In genomic region chr2:170828757-170829156, GRCm38 (mm10) we compare ENCODE assay signal across 13 mouse cellular contexts.
A peak's percentile ranks its signal among the peaks of the same experiment; 100 is the strongest.
DNase-seq lines count a peak whose midpoint lies in the region; ATAC-seq lines count a peak whose summit lies in the region.
"Had no signal": no experiment of that assay in that cellular context is flagged by ENCODE, and none has a peak within 500 bp of the region (broad histone marks: within the 10 kb centered on the region; RNA-seq: fewer than 3 reads in every experiment).

No protein-coding gene starts in this region.

- no peak for DNase-seq in hindbrain, embryonic 11.5 days (ENCODE audit: low spot score)
- no peak for DNase-seq in hindbrain, embryonic 10.5 days (ENCODE audit: low spot score)
- no peak for DNase-seq in c-Kit-positive CD71-positive TER-119-positive erythroid progenitor cells, embryonic 14.5 days (ENCODE audit: low spot score)
- DNase-seq in gastrocnemius, postnatal 10 days = no peak
- DNase-seq: gastrocnemius, postnatal 14 days; right cerebral cortex, adult 18-20 months; thymus, adult 18-20 months had no signal

- no peaks in the 10 kb centered on the region for H3K9me3 ChIP-seq in hindbrain, embryonic 11.5 days (ENCODE audit: control insufficient read depth, low read length)
- H3K9me3 ChIP-seq in hindbrain, embryonic 10.5 days = no peaks in the 10 kb centered on the region
- H3K9me3 ChIP-seq in forebrain, embryonic 16.5 days (ENCODE audit: control insufficient read depth, low read length) = no peaks in the 10 kb centered on the region
- H3K9me3 ChIP-seq in hindbrain, embryonic 15.5 days = no peaks in the 10 kb centered on the region
- H3K9me3 ChIP-seq in neural tube, embryonic 12.5 days = no peaks in the 10 kb centered on the region
- H3K9me3 ChIP-seq: limb, embryonic 10.5 days had no signal

- H3K4me3 ChIP-seq in hindbrain, embryonic 11.5 days (ENCODE audit: low read depth, low read length) = no peak overlapping the region
- H3K4me3 ChIP-seq in hindbrain, embryonic 10.5 days = no peak overlapping the region
- H3K4me3 ChIP-seq in forebrain, embryonic 16.5 days (replicated peaks; ENCODE audit: low read length) = no peak overlapping the region
- H3K4me3 ChIP-seq in hindbrain, embryonic 15.5 days = no peak overlapping the region
- no peak overlapping the region for H3K4me3 ChIP-seq in neural tube, embryonic 12.5 days
- H3K4me3 ChIP-seq: limb, embryonic 10.5 days had no signal

- 47% methylated on average over 7 of the region's 7 CpGs for WGBS in hindbrain, embryonic 11.5 days
- 52% methylated on average over 7 of the region's 7 CpGs for WGBS in hindbrain, embryonic 10.5 days
- 31% methylated on average over 7 of the region's 7 CpGs for WGBS in forebrain, embryonic 16.5 days
- WGBS in hindbrain, embryonic 15.5 days = 15% methylated on average over 7 of the region's 7 CpGs
- 38% methylated on average over 7 of the region's 7 CpGs for WGBS in neural tube, embryonic 12.5 days

- no peaks in the 10 kb centered on the region for H3K36me3 ChIP-seq in hindbrain, embryonic 11.5 days (ENCODE audit: control insufficient read depth, insufficient read depth, low read length)
- no peaks in the 10 kb centered on the region for H3K36me3 ChIP-seq in hindbrain, embryonic 10.5 days
- no peaks in the 10 kb centered on the region for H3K36me3 ChIP-seq in forebrain, embryonic 16.5 days (ENCODE audit: control insufficient read depth, insufficient read depth)
- H3K36me3 ChIP-seq in hindbrain, embryonic 15.5 days = no peaks in the 10 kb centered on the region
- H3K36me3 ChIP-seq in neural tube, embryonic 12.5 days = no peaks in the 10 kb centered on the region
- H3K36me3 ChIP-seq: limb, embryonic 10.5 days had no signal

- ATAC-seq in hindbrain, embryonic 11.5 days (ENCODE audit: low FRiP score) = peak; percentile 61; the same call in 1 of the 2 replicates
- peak; percentile 41; the same call in 1 of the 2 replicates for ATAC-seq in forebrain, embryonic 16.5 days
- ATAC-seq in hindbrain, embryonic 15.5 days (ENCODE audit: low FRiP score, low read depth) = peak; percentile 51
- peak; percentile 45; the same call in 1 of the 2 replicates for ATAC-seq in neural tube, embryonic 12.5 days (ENCODE audit: low FRiP score, low read depth)

- H3K4me2 ChIP-seq in hindbrain, embryonic 11.5 days (replicated peaks; ENCODE audit: low read depth, low read length) = no peak overlapping the region
- H3K4me2 ChIP-seq in forebrain, embryonic 16.5 days (ENCODE audit: low read length) = no peak overlapping the region
- H3K4me2 ChIP-seq in hindbrain, embryonic 15.5 days = no peak overlapping the region
- no peak overlapping the region for H3K4me2 ChIP-seq in neural tube, embryonic 12.5 days (replicated peaks)
- H3K4me2 ChIP-seq: liver, embryonic 11.5 days; lung, embryonic 14.5 days had no signal

- no peak overlapping the region for H3K9ac ChIP-seq in hindbrain, embryonic 11.5 days (ENCODE audit: low read depth, low read length)
- no peak overlapping the region for H3K9ac ChIP-seq in forebrain, embryonic 16.5 days (replicated peaks; ENCODE audit: low read depth, low read length)
- no peak overlapping the region for H3K9ac ChIP-seq in hindbrain, embryonic 15.5 days
- no peak overlapping the region for H3K9ac ChIP-seq in neural tube, embryonic 12.5 days
- H3K9ac ChIP-seq: lung, embryonic 14.5 days had no signal

- peak overlapping the region; percentile 51 for H3K27ac ChIP-seq in hindbrain, embryonic 11.5 days (ENCODE audit: low read depth, low read length)
- H3K27ac ChIP-seq in hindbrain, embryonic 10.5 days = no peak overlapping the region
- H3K27ac ChIP-seq in forebrain, embryonic 16.5 days (ENCODE audit: low read length) = peak overlapping the region; percentile 34
- no peak overlapping the region for H3K27ac ChIP-seq in hindbrain, embryonic 15.5 days (replicated peaks)
- H3K27ac ChIP-seq in neural tube, embryonic 12.5 days = peak overlapping the region; percentile 33; the same call in 1 of the 2 replicates
- H3K27ac ChIP-seq: limb, embryonic 10.5 days had no signal

- H3K4me1 ChIP-seq in hindbrain, embryonic 11.5 days (replicated peaks; ENCODE audit: control insufficient read depth, insufficient read depth, low read length) = no peaks in the 10 kb centered on the region
- H3K4me1 ChIP-seq in hindbrain, embryonic 10.5 days (replicated peaks) = peaks cover 23% of the 10 kb centered on the region
- H3K4me1 ChIP-seq in forebrain, embryonic 16.5 days (replicated peaks; ENCODE audit: control insufficient read depth, insufficient read depth, low read length) = peaks cover 17% of the 10 kb centered on the region
- peaks cover 22% of the 10 kb centered on the region for H3K4me1 ChIP-seq in hindbrain, embryonic 15.5 days (replicated peaks)
- H3K4me1 ChIP-seq in neural tube, embryonic 12.5 days = peaks cover 17% of the 10 kb centered on the region; the same call in 1 of the 2 replicates

- H3K27me3 ChIP-seq in hindbrain, embryonic 11.5 days (ENCODE audit: control insufficient read depth, insufficient read depth, low read length) = no peaks in the 10 kb centered on the region
- peaks cover 4% of the 10 kb centered on the region; the same call in 1 of the 2 replicates for H3K27me3 ChIP-seq in hindbrain, embryonic 10.5 days (ENCODE audit: insufficient read depth, poor library complexity, severe bottlenecking)
- no peaks in the 10 kb centered on the region for H3K27me3 ChIP-seq in forebrain, embryonic 16.5 days (replicated peaks; ENCODE audit: control insufficient read depth, insufficient read depth, low read length)
- H3K27me3 ChIP-seq in hindbrain, embryonic 15.5 days = no peaks in the 10 kb centered on the region
- H3K27me3 ChIP-seq in neural tube, embryonic 12.5 days (replicated peaks) = no peaks in the 10 kb centered on the region

Comparison
In these comparisons a context has a peak if more than half of its experiments do, and no peak if none do; other contexts are left out.
1. H3K27ac ChIP-seq: peak in hindbrain, embryonic 11.5 days (single experiment), forebrain, embryonic 16.5 days (single experiment) and neural tube, embryonic 12.5 days (single experiment); none in hindbrain, embryonic 10.5 days (single experiment) and hindbrain, embryonic 15.5 days (single experiment).
2. Peak in every context shown above with its lines, with median percentiles within 50 percentile points of each other: ATAC-seq.